Mouse (Mus musculus) activated CD4-positive, CD25-positive, alpha-beta regulatory T cell, adult 4 months (primary cell): ENCODE measurements around the gene Rgs4. TPM values are rescaled to one million over a fixed set of nuclear protein-coding genes. Genes with fewer than 3 reads are reported as not detected.

Experiments used
- polyA plus RNA-seq, 2 experiments: library from polyadenylated mRNA; unstranded; fragments of 100-300 nt; shearing (Covaris generic); gene quantifications; one replicate each; pipeline ENCODE4 v1.2.1; 2017

The Rgs4 gene
- polyA plus RNA-seq, 2 experiments from 2014 or later: not detected

Other genes with a start within 250 kb of the Rgs4 start
- 10 to 100 TPM; 16.5 to 18.7 TPM for gene Nuf2, start 216.2 kb downstream of the Rgs4 start, polyA plus RNA-seq
- not detected for gene Rgs5, start 92.1 kb downstream of the Rgs4 start, polyA plus RNA-seq
- gene Ccdc190, start 181.0 kb upstream of the Rgs4 start, polyA plus RNA-seq: not detected
- gene Hsd17b7, start 221.6 kb upstream of the Rgs4 start, polyA plus RNA-seq: 10 to 100 TPM in 1 of 2 experiments, 1 to 10 TPM in 1; 6.2 to 12.0 TPM